Mouse (Mus musculus): ENCODE results near the gene Kpna6. TPM values are rescaled to one million over a fixed set of nuclear protein-coding genes. Genes with fewer than 3 reads are reported as not detected.

Kpna6 gene
- polyA plus RNA-seq, 1 experiment from 2014 or later = 5.7 TPM

DNA sequence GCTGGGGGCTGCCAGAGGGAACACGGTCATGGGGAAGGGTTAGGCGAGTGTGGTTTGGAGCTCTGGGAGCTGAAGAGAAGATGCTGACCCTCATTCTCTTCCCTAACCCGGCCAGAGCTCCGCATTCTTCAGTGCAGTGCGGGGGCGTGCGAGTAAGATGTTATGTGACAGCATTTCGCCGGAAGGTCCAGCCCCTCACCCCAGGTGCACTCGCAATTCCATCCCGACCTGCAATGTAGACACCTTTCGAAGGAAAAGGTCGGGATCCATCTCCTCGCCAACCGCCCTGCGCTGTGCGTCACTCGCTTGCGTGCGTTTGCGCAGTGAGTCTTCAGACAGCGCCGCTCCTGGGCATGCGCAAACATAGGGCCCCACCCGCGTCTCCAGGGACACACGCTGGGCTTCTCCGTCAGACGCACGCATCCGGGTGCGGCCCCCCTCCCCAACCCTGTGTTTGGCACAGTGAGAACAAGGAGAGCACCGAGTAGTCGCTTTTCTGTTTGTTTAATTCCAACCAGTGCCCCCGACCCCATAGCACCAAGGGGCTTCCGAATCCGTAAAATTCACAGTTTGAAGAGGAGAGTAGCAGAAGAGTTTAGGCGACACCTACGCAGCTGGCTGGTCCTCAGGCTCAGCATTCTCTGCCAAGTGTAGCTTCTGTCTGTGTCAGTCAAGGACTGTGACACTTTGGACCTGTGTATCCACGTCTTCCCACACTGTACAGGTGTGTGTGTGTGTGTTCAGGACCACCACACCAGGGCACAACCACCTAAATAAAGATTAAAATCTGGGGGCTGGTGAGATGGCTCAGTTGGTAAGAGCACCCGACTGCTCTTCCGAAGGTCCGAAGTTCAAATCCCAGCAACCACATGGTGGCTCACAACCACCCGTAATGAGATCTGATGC lies 53.5 kb downstream of the Kpna6 start, which contains the start of gene Iqcc:
Gene Iqcc (minus strand): TSS at position 314 of the 906 bp plus-strand sequence.
- WGBS = 4% methylated on average over 42 of the region's 44 CpGs
- Histone ChIP-seq H3K27me3 (ENCODE audit: control insufficient read depth, insufficient read depth, low read length) (no peaks in the 10 kb centered on the region), H3K9me3 (ENCODE audit: control insufficient read depth, low read length) (no peaks in the 10 kb centered on the region), H3K4me2 (replicated peaks; ENCODE audit: low read depth) (peak within 1 kb of the TSS; percentile 71), H3K9ac (ENCODE audit: low read length) (peak within 1 kb of the TSS; percentile 73), H3K27ac (replicated peaks) (peak within 1 kb of the TSS; percentile 79), H3K4me3 (ENCODE audit: low read depth, low read length) (peak within 1 kb of the TSS; percentile 59), H3K36me3 (ENCODE audit: control insufficient read depth, insufficient read depth, low read length) (no peaks in the 10 kb centered on the region; the same call in 1 of the 2 replicates), H3K4me1 (replicated peaks; ENCODE audit: control insufficient read depth, insufficient read depth) (0 out of 2 replicates have a peak, but pooled peaks cover 6% of the 10 kb centered on the region)
- ATAC-seq (ENCODE audit: low FRiP score, low TSS enrichment) (peak; percentile 90), DNase-seq (ENCODE audit: low spot score) (peak; percentile 94)
- TF ChIP-seq CTCF (IDR thresholded peaks at IDR 0.05; ENCODE audit: low read depth) = peak; percentile 33; the same call in 1 of the 2 replicates
- TF ChIP-seq EP300 (optimal IDR thresholded peaks at IDR 0.05) = no peak

DNA sequence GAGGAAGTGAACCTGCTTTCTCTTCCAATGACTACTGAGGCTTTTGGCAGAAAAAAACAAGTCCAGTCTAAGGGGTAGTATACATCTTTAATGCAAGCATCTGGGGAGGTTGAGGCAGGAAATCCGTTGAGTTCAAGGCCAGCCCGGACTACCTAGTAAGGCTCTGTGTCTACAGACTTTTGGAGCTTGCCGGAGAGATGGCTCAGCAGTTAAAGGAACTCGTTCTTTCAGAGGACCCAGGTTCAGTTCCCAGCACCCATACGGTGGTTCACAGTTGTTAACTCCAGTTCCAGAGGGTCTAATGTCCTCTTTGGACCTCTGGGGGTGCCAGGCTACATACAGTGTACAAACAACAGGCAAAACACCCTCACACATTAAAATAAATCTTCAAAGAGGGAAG lies 54.5 kb downstream of the Kpna6 start:
- TF ChIP-seq EP300 (optimal IDR thresholded peaks at IDR 0.05) (no peak), CTCF (IDR thresholded peaks at IDR 0.05; ENCODE audit: low read depth) (no peak)
- Histone ChIP-seq H3K4me2 (replicated peaks; ENCODE audit: low read depth) (peak overlapping the region; percentile 71), H3K9me3 (ENCODE audit: control insufficient read depth, low read length) (no peaks in the 10 kb centered on the region), H3K4me3 (ENCODE audit: low read depth, low read length) (peak overlapping the region; percentile 59), H3K27ac (replicated peaks) (no peak overlapping the region; the same call in 1 of the 2 replicates), H3K27me3 (ENCODE audit: control insufficient read depth, insufficient read depth, low read length) (no peaks in the 10 kb centered on the region), H3K36me3 (ENCODE audit: control insufficient read depth, insufficient read depth, low read length) (no peaks in the 10 kb centered on the region; the same call in 1 of the 2 replicates), H3K9ac (ENCODE audit: low read length) (peak overlapping the region; percentile 73), H3K4me1 (replicated peaks; ENCODE audit: control insufficient read depth, insufficient read depth) (0 out of 2 replicates have a peak, but pooled peaks cover 6% of the 10 kb centered on the region)
- ATAC-seq (ENCODE audit: low FRiP score, low TSS enrichment) = no peak
- no peak for DNase-seq (ENCODE audit: low spot score)
- 95% methylated on average over 5 of the region's 5 CpGs for WGBS

DNA sequence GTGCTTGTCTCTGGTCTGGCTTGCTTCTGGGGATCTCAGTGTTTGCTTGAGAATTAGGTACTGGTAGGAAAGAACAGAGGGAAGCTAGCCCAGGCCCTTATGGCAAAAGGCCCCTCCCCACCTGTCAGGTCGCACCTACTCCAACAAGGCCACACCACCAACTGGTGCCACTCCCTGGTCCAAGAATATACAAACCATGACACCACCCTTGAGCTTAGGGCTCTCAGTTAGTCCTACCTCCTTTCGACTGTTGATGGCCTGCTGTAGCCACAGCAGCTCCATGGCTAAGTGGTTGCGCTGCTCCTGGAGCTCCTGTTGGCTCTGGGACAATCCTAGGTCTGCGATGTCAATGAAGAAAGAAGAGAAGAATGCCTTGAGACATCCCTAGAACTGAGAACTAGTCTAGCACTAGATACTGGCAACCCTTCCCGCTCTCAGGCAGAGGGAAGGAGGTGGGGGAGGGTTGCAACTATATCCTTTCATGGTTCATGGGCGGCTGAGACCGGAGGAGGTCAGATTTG lies 55.4 kb downstream of the Kpna6 start:
- no peak for TF ChIP-seq CTCF (IDR thresholded peaks at IDR 0.05; ENCODE audit: low read depth)
- TF ChIP-seq EP300 (optimal IDR thresholded peaks at IDR 0.05) = no peak

DNA sequence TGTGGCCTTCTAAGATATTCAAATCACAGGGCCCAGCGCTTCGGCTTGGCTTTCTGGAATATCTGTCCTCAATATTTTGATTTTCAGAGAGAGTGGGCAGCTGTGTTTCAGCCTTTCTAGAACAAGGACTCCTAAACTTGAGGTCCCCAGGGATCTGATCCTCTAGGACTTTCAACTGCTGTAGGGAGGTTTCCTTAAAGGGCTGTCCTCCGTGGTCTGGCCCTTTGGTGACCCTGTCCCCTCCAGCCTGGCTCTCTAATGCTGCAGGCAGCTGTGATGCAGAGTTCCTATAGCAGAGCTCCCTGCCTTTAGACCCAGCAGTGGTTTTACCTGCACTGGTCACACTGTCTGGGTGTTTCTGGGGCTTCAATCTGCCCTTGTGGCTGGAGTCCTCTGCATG lies 55.9 kb downstream of the Kpna6 start:
- H3K27ac ChIP-seq (replicated peaks) = no peak overlapping the region
- H3K36me3 ChIP-seq (ENCODE audit: control insufficient read depth, insufficient read depth, low read length) = no peaks in the 10 kb centered on the region; the same call in 1 of the 2 replicates
- TF ChIP-seq EP300 (optimal IDR thresholded peaks at IDR 0.05) (no peak), CTCF (IDR thresholded peaks at IDR 0.05; ENCODE audit: low read depth) (no peak)
- H3K4me2 ChIP-seq (replicated peaks; ENCODE audit: low read depth) = no peak overlapping the region
- H3K4me1 ChIP-seq (replicated peaks; ENCODE audit: control insufficient read depth, insufficient read depth) = 0 out of 2 replicates have a peak, but pooled peaks cover 3% of the 10 kb centered on the region
- no peak overlapping the region for H3K9ac ChIP-seq (ENCODE audit: low read length)
- ATAC-seq (ENCODE audit: low FRiP score, low TSS enrichment) = no peak
- 83% methylated on average over 3 of the region's 3 CpGs for WGBS
- H3K27me3 ChIP-seq (ENCODE audit: control insufficient read depth, insufficient read depth, low read length) = no peaks in the 10 kb centered on the region
- H3K9me3 ChIP-seq (ENCODE audit: control insufficient read depth, low read length) = no peaks in the 10 kb centered on the region
- no peak overlapping the region for H3K4me3 ChIP-seq (ENCODE audit: low read depth, low read length)
- DNase-seq (ENCODE audit: low spot score) = no peak

More for the DNA sequence above, 55.4 kb downstream of the Kpna6 start:
- H3K27me3 ChIP-seq (ENCODE audit: control insufficient read depth, insufficient read depth, low read length) = no peaks in the 10 kb centered on the region
- no peaks in the 10 kb centered on the region; the same call in 1 of the 2 replicates for H3K36me3 ChIP-seq (ENCODE audit: control insufficient read depth, insufficient read depth, low read length)
- ATAC-seq (ENCODE audit: low FRiP score, low TSS enrichment) (no peak), DNase-seq (ENCODE audit: low spot score) (no peak)
- no peak overlapping the region for H3K9ac ChIP-seq (ENCODE audit: low read length)
- WGBS = 88% methylated on average over 7 of the region's 7 CpGs
- no peaks in the 10 kb centered on the region for H3K9me3 ChIP-seq (ENCODE audit: control insufficient read depth, low read length)
- H3K27ac ChIP-seq (replicated peaks) = no peak overlapping the region; the same call in 1 of the 2 replicates
- H3K4me3 ChIP-seq (ENCODE audit: low read depth, low read length) = no peak overlapping the region
- H3K4me2 ChIP-seq (replicated peaks; ENCODE audit: low read depth) = no peak overlapping the region
- 0 out of 2 replicates have a peak, but pooled peaks cover 3% of the 10 kb centered on the region for H3K4me1 ChIP-seq (replicated peaks; ENCODE audit: control insufficient read depth, insufficient read depth)

DNA sequence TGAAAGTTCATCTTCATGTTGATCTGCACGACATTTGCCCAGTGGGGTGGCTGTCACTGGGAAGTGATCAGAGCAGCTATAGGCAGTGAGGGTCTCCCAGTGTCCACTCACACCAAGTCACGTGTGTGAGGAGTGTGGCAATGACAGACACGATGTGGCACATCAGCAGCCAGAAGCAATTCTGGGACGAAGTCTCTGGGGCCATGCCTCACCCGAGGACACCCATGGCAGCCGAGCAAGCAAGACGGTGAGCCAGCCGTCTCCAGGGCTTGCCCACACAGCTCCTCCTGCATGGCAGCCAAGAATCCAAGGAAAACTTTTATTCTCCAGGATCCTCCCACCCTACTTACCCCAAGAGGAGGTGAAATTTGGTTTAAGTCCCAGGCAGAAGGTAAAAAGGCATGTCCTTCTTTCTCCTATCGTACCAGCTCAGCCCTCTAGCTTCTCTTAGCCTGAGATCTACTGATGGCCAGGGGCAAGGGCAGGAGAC lies 56.7 kb downstream of the Kpna6 start:
- Histone ChIP-seq H3K9me3 (ENCODE audit: control insufficient read depth, low read length) (no peaks in the 10 kb centered on the region), H3K4me1 (replicated peaks; ENCODE audit: control insufficient read depth, insufficient read depth) (0 out of 2 replicates have a peak, but pooled peaks cover 3% of the 10 kb centered on the region), H3K27me3 (ENCODE audit: control insufficient read depth, insufficient read depth, low read length) (no peaks in the 10 kb centered on the region), H3K9ac (ENCODE audit: low read length) (no peak overlapping the region), H3K27ac (replicated peaks) (no peak overlapping the region), H3K4me3 (ENCODE audit: low read depth, low read length) (no peak overlapping the region), H3K4me2 (replicated peaks; ENCODE audit: low read depth) (no peak overlapping the region), H3K36me3 (ENCODE audit: control insufficient read depth, insufficient read depth, low read length) (no peaks in the 10 kb centered on the region; the same call in 1 of the 2 replicates)
- TF ChIP-seq CTCF (IDR thresholded peaks at IDR 0.05; ENCODE audit: low read depth) = no peak
- no peak for TF ChIP-seq EP300 (optimal IDR thresholded peaks at IDR 0.05)
- ATAC-seq (ENCODE audit: low FRiP score, low TSS enrichment) (no peak), DNase-seq (ENCODE audit: low spot score) (no peak)
- 87% methylated on average over 9 of the region's 9 CpGs for WGBS
